Mouse (Mus musculus): ENCODE measurements around the gene Parva.

The Parva gene

GRCm38 (mm10) chr7:112417598-112417997 is 9.7 kb upstream of the Parva start:
- in situ Hi-C loops (cut with MboI, MseI): no loop called here

GRCm38 (mm10) chr7:112423438-112423837 is 3.9 kb upstream of the Parva start:
- in situ Hi-C loops (cut with MboI, MseI): no loop called here

GRCm38 (mm10) chr7:112426811-112427210 is 494 bp upstream of the Parva start:
- in situ Hi-C loops (cut with MboI, MseI): no loop called here

GRCm38 (mm10) chr7:112428158-112428535 is 842 bp downstream of the Parva start:
- in situ Hi-C loops (cut with MboI, MseI): no loop called here

GRCm38 (mm10) chr7:112439846-112440245 is 12.5 kb downstream of the Parva start:
- in situ Hi-C loops (cut with MboI, MseI): no loop called here

GRCm38 (mm10) chr7:112444152-112444984 is 17.1 kb downstream of the Parva start:
- in situ Hi-C loops (cut with MboI, MseI): no loop called here

- in situ Hi-C loops (cut with MboI, MseI): no loop called here
These were observed 17.7 kb downstream of the Parva start for GRCm38 (mm10) chr7:112444985-112445367.

GRCm38 (mm10) chr7:112446498-112446897 is 19.2 kb downstream of the Parva start:
- in situ Hi-C loops (cut with MboI, MseI): no loop called here

- in situ Hi-C loops (cut with MboI, MseI): no loop called here
These were observed 22.8 kb downstream of the Parva start for GRCm38 (mm10) chr7:112449954-112450700.

- in situ Hi-C loops (cut with MboI, MseI): no loop called here
These were observed 25.2 kb downstream of the Parva start for GRCm38 (mm10) chr7:112452471-112452870.

GRCm38 (mm10) chr7:112453805-112454214 is 26.5 kb downstream of the Parva start:
- in situ Hi-C loops (cut with MboI, MseI): no loop called here

- in situ Hi-C loops (cut with MboI, MseI): no loop called here
These were observed 27.1 kb downstream of the Parva start for GRCm38 (mm10) chr7:112454380-112454779.

GRCm38 (mm10) chr7:112454951-112455350 is 27.6 kb downstream of the Parva start:
- in situ Hi-C loops (cut with MboI, MseI): no loop called here

- in situ Hi-C loops (cut with MboI, MseI): no loop called here
These were observed 28.3 kb downstream of the Parva start for GRCm38 (mm10) chr7:112455566-112456110.

GRCm38 (mm10) chr7:112457373-112457772 is 30.1 kb downstream of the Parva start:
- in situ Hi-C loops (cut with MboI, MseI): no loop called here

GRCm38 (mm10) chr7:112457920-112458319 is 30.6 kb downstream of the Parva start:
- in situ Hi-C loops (cut with MboI, MseI): no loop called here

- in situ Hi-C loops (cut with MboI, MseI): no loop called here
These were observed 31.1 kb downstream of the Parva start for GRCm38 (mm10) chr7:112458440-112458839.

- in situ Hi-C loops (cut with MboI, MseI): no loop called here
These were observed 35.8 kb downstream of the Parva start for GRCm38 (mm10) chr7:112463074-112463473.

GRCm38 (mm10) chr7:112465920-112466319 is 38.6 kb downstream of the Parva start:
- in situ Hi-C loops (cut with MboI, MseI): loop anchor here in 1 of 2 experiments (5.0 kb wide), 1 partner anchor 401 kb away; no protein-coding TSS in a partner anchor

GRCm38 (mm10) chr7:112466786-112467185 is 39.5 kb downstream of the Parva start:
- in situ Hi-C loops (cut with MboI, MseI): loop anchor here in 1 of 2 experiments (5.0 kb wide), 1 partner anchor 401 kb away; no protein-coding TSS in a partner anchor

GRCm38 (mm10) chr7:112467687-112468111 is 40.4 kb downstream of the Parva start:
- in situ Hi-C loops (cut with MboI, MseI): loop anchor here in 1 of 2 experiments (5.0 kb wide), 1 partner anchor 400 kb away; no protein-coding TSS in a partner anchor

GRCm38 (mm10) chr7:112469817-112470216 is 42.5 kb downstream of the Parva start:
- in situ Hi-C loops (cut with MboI, MseI): loop anchor here (5.0 kb wide), 2 partner anchors 73 to 397 kb away; no protein-coding TSS in a partner anchor

Measured in T-helper 17 cell (primary cell).